Mouse (Mus musculus): ENCODE data around the gene Igfbp1. TPM values are rescaled to one million over a fixed set of nuclear protein-coding genes. Genes with fewer than 3 reads are reported as not detected.

Gene Igfbp1
- total RNA-seq (2021), result not detected
- long read RNA-seq, experiment 1, result 0 reads
- long read RNA-seq, experiment 2, result 0 reads

DNA sequence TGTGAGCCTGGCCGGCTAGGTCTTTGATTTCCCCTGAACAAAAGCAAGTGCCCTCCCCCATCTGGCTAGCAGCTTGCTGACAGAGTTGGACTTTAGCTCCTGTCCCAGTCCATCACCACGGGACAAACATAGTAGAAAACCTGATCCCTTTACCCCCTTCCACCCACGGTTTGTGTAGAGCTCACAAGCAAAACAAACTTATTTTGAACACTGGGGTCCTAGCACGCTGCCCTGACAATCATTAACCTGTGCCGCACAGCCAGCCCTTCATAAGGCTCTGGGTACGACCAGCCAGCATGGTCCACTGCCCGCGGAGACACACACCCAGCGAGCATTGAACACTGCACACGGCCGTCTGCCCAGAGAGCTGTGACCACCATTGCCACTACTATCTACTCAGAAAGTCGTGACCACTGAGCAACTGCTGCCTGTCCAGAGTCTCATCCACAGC lies at the start of gene Igfbp1:
Gene Igfbp1 (plus strand): TSS at position 292 of the 451 bp plus-strand sequence.
- DNase-seq (ENCODE audit: low spot score in 2 of 2), result no peak

DNA sequence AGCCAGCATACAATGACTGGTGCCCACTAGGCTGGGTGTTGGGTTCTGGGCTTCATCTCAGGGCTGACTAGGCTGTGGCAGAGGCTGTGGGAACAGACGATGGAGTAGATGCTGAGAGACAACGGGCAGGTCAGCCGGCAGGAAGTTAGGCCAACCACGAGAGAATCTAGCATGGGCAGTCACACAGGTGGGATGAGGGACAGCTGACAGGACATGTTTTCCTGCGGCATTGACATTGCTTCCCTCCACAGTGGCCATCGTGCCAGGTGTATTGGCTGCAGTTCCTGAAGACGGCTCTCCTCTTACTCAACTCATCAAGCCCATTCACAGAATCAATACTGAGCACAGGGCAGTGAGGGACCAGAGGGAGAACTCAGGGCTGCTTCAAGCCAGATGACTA lies 49.6 kb upstream of the Igfbp1 start:
- DNase-seq (ENCODE audit: low spot score in 2 of 2), result no peak

DNA sequence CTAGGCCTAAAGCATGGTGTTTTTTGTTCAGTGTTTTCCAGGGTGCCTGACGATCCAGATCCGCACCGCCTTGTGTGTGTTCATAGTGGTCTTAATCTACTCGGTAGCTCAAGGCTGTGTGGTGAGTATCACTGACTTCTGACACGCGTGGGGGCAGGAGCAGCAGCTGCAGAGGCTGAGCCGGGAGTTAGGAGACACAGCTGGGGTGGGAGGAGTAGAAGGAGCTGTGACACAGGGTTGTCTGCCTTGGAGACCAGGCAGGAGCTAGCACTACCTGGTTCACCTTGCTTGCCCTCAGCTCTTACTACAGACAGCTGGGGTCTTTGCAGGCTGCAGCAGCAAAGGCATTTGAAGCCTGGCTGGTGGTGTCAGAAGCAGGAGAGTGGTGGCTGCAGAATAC lies 48.1 kb upstream of the Igfbp1 start:
- DNase-seq (ENCODE audit: low spot score in 2 of 2), result no peak

DNA sequence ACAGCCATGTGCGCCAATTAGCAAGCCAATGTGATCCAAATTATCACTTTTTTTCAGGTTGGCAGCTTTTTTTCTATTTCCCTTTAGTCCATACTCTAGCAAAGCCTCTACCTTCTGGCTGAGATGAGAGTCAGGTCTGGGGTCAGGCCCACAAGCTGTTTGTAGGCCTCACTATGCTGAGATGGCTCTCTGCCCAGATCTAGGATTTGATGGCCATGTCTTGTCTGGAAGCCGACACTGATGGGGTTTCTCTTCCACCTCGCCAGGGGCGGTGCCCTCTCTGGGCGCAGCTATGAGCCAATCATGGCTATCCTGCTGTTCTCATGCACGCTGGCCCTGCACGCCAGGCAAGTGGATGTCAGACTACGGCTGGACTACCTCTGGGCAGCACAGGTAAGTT lies 47.1 kb upstream of the Igfbp1 start:
- DNase-seq (ENCODE audit: low spot score in 2 of 2), result no peak

DNA sequence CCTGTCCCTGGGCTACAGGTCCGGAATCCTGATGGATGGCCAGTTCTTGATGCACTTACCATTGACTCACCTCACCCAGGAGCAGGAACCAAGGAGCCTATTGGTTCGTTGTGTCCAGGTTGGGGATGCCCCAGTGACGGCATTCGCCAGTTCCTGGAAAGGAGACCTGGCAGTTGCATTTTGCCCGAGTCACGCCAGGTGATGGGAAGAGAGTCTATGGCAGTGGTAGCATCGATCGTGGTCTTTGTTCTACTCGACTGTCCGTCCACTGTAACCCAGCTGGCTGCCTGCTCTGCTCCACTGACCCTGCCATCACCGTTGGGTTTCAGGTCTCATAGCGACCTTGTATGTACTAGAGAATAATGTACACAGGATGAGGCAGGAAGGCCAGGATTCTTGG lies 45.2 kb upstream of the Igfbp1 start:
- DNase-seq (ENCODE audit: low spot score in 2 of 2), result no peak

DNA sequence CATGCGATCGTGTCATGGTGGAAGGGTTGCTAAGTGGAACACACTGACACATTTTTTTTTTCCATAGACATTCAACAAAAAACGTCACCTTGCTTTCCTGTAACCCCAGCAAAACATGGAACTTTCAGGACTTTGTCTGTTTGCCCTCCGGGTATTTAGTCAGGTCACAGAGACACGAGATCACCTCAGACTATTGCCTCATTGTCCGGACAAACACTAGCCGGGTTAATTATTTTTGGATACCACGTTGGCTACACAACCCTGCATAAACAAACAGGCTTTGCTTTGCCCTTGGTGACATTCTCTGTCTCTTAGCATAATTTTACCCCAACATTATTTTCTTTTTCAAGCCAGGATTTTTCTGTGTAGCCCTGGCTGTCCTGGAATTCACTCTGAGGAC lies 44.5 kb upstream of the Igfbp1 start:
- no peak for DNase-seq (ENCODE audit: low spot score in 2 of 2)

DNA sequence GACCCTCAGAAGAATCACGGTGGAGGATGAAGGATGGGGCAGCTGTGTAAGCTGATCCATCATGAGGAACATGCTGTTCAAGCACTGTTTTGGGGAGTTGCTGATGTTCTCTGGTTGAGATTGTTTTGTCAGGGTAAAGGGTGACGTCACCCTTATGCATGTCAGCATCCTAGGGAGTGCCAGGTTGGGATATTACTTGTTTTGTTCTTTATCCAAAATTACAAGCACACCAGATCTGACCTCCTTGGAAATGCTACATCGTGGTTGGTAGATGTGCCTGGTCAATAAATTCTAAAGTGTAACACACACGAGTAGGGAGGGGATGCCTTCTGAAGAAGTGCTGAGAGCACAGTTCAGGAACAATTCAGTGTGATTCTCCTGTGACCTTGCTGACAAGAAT lies 41.2 kb upstream of the Igfbp1 start:
- no peak for DNase-seq (ENCODE audit: low spot score in 2 of 2)

DNA sequence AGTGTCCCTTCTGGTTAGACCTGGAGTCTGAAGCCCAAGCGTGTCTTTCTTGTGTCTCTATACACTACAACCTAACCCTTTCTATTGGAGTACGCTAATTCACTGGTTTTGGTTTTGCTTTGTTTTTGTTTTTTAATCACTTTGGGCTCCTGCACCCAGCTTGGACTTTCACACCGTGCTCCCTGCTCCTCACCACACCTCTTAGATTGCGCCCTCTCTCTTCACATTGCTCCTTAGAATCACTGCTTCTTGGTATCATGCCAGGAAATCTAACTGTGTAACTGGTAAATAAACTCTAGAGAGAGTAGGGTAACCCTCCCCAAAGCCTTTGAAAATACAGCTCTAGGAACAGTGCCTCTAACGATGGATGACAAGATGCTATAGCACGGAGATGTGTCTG lies 39.4 kb upstream of the Igfbp1 start:
- DNase-seq (ENCODE audit: low spot score in 2 of 2), result no peak

DNA sequence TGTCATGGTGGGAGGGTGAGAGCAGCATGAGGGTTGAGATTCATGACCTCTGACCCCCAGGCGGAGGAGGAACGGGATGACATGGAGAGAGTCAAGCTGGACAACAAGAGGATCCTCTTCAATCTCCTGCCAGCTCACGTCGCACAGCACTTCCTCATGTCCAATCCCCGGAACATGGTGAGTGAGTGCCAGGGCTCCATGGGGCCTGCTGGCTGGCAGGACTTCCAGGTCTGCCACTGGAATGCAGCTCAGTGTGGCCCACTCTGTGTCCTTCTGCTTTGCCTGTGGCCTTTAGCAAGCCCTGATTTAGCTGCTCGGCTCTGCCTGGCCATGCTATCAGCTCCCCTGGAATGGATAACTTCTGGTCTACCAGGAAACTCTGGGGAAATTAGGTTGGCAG lies 37.4 kb upstream of the Igfbp1 start:
- no peak for DNase-seq (ENCODE audit: low spot score in 2 of 2)

DNA sequence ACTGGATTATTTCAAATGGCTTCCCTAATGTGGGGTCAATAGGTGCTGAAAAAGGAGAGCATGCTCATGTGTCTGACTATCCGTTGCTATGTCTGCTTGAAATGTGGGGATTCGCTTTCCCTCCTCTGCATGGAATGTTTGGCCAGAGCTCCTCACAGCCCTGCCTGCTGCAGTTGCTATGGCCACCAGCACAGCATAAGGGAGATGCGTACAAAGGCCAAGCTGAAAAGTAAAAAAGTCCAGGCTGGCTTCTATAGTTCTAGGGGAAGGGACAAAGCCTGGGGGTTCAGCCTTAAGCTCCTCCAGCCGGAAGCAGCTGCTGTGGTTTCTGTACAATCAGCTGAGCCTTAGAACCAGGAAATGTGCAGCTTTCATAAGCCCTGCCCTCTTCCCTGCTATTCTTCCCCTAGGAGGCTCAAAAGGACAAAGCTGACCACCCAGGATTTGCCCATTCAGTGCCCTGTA lies 36.9 kb upstream of the Igfbp1 start:
- no peak for DNase-seq (ENCODE audit: low spot score in 2 of 2)

DNA sequence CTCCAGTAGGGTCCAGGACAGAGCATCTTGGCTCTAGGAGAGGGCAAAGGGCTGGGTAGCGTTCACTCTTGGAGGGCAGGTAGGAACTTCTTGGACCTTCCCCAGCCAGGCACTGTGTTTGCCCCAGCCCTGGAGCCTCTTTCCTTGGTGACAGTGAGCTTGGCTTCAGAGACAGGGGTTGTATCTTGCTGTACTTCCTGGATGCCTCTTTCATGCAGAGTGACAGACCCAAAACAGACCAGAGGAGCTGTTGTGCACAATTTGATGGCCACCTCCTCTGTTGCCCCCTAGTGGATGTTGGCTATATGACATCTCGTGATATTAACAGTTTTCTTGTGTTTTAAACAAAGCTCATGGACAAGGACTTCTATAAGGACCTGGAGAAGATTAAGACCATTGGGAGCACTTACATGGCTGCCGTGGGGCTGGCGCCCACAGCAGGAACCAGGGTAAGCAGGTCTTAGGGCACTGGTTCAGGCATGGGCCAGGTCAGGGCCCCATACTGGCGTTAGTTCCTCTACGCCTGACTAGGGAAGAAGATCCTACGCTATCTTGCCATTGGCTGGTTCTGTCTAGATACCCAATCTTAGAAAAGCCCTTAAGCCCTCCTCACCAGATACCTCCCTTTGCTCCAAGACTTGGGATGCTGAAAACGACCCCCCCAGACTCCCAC lies 35.9 kb upstream of the Igfbp1 start:
- no peak for DNase-seq (ENCODE audit: low spot score in 2 of 2)

DNA sequence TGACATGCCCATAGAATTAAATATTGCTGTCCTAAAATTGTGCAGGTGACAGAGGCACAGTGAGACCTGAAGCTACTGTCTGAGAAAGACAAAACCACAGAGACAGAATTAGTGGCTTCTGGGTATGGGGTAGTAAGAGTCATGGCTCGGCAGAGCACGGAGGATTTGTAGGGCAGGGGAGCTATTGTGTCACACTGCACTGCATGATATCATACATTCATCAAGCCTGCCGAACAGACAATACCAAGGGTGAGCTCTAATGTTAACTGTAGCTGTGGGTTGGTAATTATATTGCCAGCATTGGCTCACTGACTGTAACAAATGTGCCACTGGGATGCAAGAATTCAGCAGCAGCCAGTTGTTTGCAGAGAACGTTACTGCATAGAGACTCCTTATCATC lies 33.2 kb upstream of the Igfbp1 start:
- no peak for DNase-seq (ENCODE audit: low spot score in 2 of 2)

DNA sequence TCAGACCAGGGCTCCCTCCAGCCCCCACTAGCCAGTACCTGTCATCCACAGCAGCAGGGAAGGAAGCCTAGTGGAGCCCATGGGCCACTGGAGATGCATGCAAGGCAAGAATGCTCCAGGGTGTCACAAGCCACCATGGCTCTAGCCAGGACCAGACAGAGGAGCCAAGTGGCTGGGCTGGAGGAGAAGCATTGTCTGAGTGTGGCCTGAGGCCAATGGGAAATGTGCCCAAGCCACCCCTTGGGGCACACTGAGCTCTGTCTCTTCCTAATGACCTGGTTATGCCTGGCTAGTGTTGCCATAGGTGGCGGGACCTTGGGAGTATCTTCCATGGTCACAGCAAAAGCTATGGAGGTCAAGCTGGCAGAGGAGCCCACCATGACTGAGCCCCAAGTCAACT lies 27.9 kb upstream of the Igfbp1 start:
- no peak for DNase-seq (ENCODE audit: low spot score in 2 of 2)

DNA sequence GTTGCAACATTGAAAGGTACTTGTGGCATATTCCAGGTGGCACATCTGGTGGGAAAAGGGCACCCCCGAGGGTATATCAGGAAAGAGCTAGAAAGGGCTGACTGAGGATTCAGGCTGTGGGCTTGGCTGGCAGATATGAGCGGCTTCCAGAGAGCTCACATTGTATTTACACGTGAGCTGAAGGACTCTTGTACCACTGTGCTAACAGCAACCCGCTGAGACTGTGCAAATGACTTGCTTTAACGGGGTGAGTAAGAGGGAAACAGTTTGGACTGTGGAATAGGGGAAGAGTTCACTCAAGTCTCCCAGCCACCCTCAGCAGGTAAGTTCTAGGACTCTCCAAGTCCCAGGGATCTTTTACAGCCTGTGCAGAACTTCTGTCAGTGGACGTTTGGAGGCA lies 23.9 kb upstream of the Igfbp1 start:
- no peak for DNase-seq (ENCODE audit: low spot score in 2 of 2)

DNA sequence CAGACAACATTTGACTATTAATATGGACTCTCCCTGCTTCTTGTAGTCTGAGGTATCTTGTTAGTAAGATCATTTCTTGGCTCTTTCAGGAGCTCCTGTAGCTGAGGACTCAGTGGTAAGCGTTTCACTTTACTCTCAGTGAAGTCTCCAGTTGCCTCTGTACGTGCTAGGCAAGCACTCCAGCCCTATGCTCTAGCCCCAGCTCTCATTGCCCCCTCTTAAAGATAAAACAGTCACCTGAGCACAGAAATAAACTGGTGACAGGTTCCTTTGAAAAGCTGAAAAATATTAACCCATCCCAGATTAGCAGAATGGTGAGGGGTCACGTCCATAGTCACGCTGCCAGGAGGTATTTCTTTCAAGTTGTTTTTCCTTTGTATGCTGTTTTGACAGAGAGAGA lies 18.9 kb upstream of the Igfbp1 start:
- no peak for DNase-seq (ENCODE audit: low spot score in 2 of 2)

DNA sequence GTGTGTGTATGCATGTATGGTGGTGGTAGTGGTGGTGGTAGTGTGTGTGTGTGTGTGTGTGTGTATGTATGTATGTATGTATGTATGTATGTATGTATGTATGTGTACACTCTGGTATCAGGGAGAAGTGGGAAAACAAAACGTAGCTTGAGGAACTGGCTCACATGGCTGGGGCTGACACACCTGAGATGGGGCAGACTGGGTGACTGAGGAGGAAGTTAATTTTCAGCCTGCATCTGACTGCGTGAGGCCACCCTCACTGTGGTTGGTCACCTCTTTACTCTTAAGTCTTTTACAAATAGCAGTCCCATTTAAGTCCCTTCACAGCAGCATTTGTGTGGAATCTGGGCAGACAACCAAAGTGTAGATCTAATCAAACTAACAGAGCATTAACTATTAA lies 18.3 kb upstream of the Igfbp1 start:
- no peak for DNase-seq (ENCODE audit: low spot score in 2 of 2)

DNA sequence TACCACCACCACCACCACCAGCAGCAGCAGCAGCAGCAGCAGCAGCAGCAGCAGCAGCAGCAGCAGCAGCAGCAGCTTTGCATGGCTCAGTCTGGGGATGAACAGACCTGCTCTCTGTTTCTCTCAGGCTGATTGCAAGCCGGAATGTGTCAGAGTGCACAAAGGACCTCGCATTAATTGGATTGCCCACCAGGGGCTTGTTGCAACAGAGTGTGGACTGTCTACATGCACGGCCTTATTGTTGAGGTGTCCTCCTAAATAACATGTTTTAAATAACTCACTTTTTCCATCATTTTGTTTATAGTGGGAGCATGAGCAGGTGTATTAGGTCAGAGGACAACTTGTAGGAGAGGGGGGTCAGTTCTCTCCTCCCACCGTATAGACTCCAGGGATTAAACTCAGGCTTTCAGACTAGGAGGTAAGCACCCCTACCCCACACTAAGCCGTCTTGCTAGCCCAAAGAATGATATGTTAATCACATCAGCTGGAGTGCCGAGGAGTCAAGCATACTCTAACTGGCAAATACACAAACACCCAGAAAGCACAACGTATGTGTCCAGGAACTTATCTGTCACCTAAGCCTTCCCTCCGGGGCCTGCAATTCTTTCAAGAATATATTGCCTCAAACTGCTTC lies 15.1 kb upstream of the Igfbp1 start:
- no peak for DNase-seq (ENCODE audit: low spot score in 2 of 2)

DNA sequence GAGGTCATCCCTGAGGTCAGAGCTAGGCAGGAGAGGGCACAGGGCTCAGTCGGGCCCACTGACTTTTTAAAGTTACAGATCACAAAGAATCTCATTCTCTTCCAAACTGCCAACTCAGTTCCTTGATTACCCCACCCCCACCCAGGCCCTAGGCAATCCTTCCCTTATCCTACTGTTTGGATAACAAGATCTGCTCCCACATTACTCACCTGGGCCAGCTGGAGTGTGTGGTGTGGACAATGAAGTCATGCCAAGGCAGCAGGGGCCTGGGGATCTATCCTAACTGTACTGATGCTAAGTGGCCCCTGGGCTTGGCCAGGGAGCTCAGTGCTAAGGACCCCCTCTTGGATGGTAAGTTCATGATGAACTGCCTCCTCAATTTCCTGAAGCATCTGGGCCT lies 13.2 kb upstream of the Igfbp1 start:
- DNase-seq (ENCODE audit: low spot score in 2 of 2), result no peak

DNA sequence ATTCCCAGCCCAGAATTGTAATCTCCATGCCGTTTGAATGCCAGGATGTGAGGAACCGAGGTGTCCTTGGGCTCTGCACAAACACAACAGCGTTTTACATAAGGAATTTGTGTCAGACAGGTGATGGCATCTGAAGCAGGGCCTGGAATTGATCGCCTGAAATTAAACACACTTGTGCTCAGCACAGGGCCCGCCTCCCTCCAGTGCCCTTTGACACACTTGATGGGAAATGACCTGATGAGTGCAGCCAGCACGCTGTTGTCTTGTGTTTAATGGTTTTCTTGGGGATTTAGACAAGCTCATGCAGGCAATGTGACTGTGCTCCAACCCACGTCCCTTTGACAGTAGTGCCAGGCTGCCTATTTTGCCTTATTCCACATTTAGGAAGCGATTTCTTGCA lies 10.1 kb upstream of the Igfbp1 start:
- no peak for DNase-seq (ENCODE audit: low spot score in 2 of 2)

DNA sequence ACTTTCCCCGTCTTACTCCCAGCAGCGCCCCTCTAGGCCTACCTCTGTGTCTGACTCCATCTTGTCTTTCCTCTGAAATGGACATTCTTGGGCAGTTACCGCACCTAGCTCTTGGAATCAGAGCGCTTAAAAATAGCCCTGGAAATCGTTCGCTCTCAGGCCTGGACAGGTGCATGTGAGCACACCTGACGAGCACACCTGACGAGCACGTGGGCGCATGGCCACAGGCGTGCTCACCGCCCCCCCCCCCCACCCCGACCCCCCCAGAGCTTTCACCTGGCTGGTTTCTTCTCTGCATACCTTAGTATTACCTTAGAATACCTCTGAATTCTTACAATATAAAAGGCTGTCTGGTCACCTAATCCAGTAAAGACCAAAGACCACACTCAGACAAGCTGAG lies 9.1 kb upstream of the Igfbp1 start, which contains the start of gene Gm11985:
Gene Gm11985 (minus strand): TSS at position 101 of the 400 bp plus-strand sequence.
- DNase-seq (ENCODE audit: low spot score in 2 of 2), result no peak

DNA sequence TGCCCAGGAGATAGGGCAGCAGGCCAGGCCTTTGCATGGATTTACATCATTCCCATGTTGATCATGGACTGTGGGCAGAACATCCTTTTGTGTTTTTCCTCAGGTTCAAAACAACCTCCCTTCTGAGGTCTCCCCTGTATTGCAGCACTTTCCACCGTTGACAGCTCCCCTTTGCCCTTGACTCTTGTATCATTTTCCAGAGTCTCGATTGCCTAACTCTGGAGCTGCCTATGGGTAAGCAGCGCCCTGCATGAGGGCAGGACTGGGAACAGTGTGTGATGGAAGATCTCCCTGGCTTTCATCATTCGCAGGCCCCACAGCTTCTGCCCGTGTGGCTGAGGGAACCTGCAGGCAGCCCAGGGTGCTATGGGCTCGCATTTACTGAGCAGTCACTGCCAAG lies 4.9 kb upstream of the Igfbp1 start:
- no peak for DNase-seq (ENCODE audit: low spot score in 2 of 2)

DNA sequence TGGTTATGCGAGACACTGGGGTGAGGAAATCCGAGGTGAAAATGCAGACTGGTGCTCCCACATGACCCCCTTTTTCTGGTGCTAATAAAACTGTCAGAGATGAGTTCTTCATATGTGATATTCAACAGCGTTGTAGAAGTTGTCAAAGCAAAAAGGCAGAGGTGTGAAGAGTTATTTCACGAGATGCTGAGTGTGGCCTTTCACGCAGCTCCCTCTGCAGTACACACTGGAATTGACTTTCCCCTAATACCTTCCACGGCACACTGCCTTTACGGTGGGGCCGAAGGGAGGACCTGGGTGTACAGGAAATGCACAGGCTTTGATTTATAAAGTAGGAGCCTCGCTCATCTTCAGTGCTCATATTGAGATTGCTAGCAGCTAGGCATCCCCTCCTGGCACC lies 4.4 kb upstream of the Igfbp1 start:
- no peak for DNase-seq (ENCODE audit: low spot score in 2 of 2)

Data from adrenal gland, adult 18-20 months (tissue).